Mouse (Mus musculus) lung, embryonic 14.5 days (tissue): ENCODE data around the gene Ncoa5. TPM values are rescaled to one million over a fixed set of nuclear protein-coding genes. Genes with fewer than 3 reads are reported as not detected.

Experiments used
- ATAC-seq: fragments of 200-750 bp; cut with Nextera tagmentation; 2 replicates; pipeline ENCODE4 v1.8.0; 2017; ENCODE audit warnings: mild to moderate bottlenecking, moderate TSS enrichment, moderate library complexity; ENCODE audit not compliant: insufficient read depth
- DNase-seq: peaks from one replicate; pipeline ENCODE4 v3.0.0-alpha.2; 2015
- H3K27ac ChIP-seq: fragments of 300-500 bp; sonication (generic); 2 replicates; pipeline ENCODE4 v1.5.1; 2014; ENCODE audit warnings: low read depth, mild to moderate bottlenecking, moderate library complexity
- H3K27me3 ChIP-seq: fragments of 300-500 bp; sonication (generic); 2 replicates; pipeline ENCODE4 v1.6.1; 2014; ENCODE audit warnings: low read length, control low read depth; ENCODE audit not compliant: insufficient read depth
- H3K36me3 ChIP-seq: fragments of 300-500 bp; sonication (generic); 2 replicates; pipeline ENCODE4 v1.6.1; 2014; ENCODE audit warnings: control low read depth; ENCODE audit not compliant: insufficient read depth
- H3K4me1 ChIP-seq: fragments of 300-500 bp; sonication (generic); 2 replicates; pipeline ENCODE4 v1.6.1; 2014; ENCODE audit warnings: antibody characterized with exemption, control low read depth; ENCODE audit not compliant: insufficient read depth
- H3K4me2 ChIP-seq: fragments of 300-500 bp; sonication (generic); 2 replicates; pipeline ENCODE4 v1.6.1; 2014; ENCODE audit warnings: mild to moderate bottlenecking
- H3K4me3 ChIP-seq: fragments of 300-500 bp; sonication (generic); 2 replicates; pipeline ENCODE4 v1.5.1; 2014; ENCODE audit warnings: low read depth, low read length
- H3K9ac ChIP-seq: fragments of 300-500 bp; sonication (generic); 2 replicates; pipeline ENCODE4 v1.6.1; 2014
- H3K9me3 ChIP-seq: fragments of 300-500 bp; sonication (generic); 2 replicates; pipeline ENCODE4 v1.6.1; 2016; ENCODE audit warnings: low read depth, low read length, control low read depth
- CTCF ChIP-seq: IDR thresholded peaks from 2 replicates; pipeline ENCODE4 v1.5.1; 2016; ENCODE audit warnings: antibody characterized with exemption, low read depth
- WGBS: fragments of 180-500 bp; shearing (Covaris S2); extraction: QIAGEN DNeasy Blood & Tissue Kit; methylation state at CpG from one replicate; pipeline ENCODE4 v1.1.7; 2014; 5-methylcytosine and 5-hydroxymethylcytosine counted together
- polyA plus RNA-seq: library from polyadenylated mRNA; unstranded; fragments of >200 nt; fragmentation: Nextera tagmentation; extraction: Ambion mirVana; gene quantifications from 2 replicates; pipeline ENCODE4 v1.2.1, GENCODE M21; 2014

Ncoa5 gene
- polyA plus RNA-seq, 1 experiment from 2014 or later: 81.6 TPM

DNA sequence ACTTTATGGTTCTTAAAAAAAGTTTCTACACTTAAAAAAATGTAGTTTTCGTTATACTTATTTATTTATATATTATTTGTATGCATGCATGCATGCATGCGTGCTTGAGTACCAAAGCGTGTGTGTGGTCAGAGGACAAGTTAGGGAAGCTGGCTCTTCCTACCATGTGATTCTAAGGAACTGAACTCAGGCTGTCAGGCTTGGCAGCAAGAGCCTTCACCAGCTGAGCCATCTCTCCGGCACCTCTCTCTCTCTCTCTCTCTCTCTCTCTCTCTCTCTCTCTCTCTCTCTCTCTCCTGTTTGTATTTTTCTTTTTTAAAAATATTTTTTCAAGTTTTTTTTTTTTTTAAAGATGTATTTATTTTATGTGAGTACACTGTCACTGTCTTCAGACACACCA, 25.3 kb upstream of the Ncoa5 start:
- ATAC-seq: no peak
- no peak overlapping the region for H3K4me2 ChIP-seq
- no peaks in the 10 kb centered on the region for H3K36me3 ChIP-seq
- peak; percentile 82 for DNase-seq
- H3K9me3 ChIP-seq: no peaks in the 10 kb centered on the region
- H3K4me3 ChIP-seq: no peak overlapping the region
- H3K27me3 ChIP-seq: no peaks in the 10 kb centered on the region
- TF ChIP-seq CTCF: no peak
- H3K9ac ChIP-seq: no peak overlapping the region
- peaks cover 9% of the 10 kb centered on the region for H3K4me1 ChIP-seq
- H3K27ac ChIP-seq: no peak overlapping the region
- WGBS: 44% methylated on average over 4 of the region's 4 CpGs

DNA sequence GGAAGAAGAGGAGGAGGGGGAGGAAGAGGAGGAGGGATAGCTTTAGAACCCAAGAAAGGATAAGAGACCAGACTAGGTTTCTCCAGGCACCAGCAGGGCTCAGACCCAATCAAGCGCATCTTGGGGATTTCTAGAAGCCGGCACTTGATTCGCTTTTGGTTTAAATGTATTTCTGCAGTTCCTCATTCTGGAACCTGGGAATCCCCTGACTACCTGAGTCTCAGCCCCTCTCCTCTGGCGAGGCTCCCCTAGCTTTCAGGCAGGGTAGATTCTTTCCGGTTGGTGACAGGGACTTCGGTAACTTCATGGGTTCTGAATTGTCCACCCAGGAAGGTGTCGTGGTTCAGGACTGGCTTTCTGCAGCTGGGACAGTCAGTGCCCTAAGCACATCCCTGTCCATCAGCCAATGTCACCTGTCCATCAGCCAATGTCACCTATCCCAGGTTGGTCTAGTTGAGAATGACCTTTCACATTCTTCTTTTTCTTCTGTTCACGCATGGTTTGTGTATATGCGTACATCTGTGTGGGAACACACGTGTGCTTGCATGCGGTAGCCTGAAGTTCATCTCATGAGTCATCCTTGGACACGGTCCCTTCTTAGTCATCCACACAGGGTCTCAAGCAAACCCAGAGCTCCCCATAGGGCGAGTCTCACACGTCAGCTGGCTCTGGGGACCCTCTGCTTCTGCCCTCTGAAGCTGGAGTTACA, 21.9 kb upstream of the Ncoa5 start:
- H3K9me3 ChIP-seq: no peaks in the 10 kb centered on the region
- peaks cover 9% of the 10 kb centered on the region for H3K4me1 ChIP-seq
- H3K27me3 ChIP-seq: no peaks in the 10 kb centered on the region
- H3K4me2 ChIP-seq: peak overlapping the region; percentile 66
- H3K9ac ChIP-seq: peak overlapping the region; percentile 40
- no peaks in the 10 kb centered on the region for H3K36me3 ChIP-seq
- no peak overlapping the region for H3K27ac ChIP-seq
- ATAC-seq (no peak), DNase-seq (no peak)
- peak overlapping the region; percentile 40 for H3K4me3 ChIP-seq
- 71% methylated on average over 14 of the region's 14 CpGs for WGBS
- TF ChIP-seq CTCF: no peak

DNA sequence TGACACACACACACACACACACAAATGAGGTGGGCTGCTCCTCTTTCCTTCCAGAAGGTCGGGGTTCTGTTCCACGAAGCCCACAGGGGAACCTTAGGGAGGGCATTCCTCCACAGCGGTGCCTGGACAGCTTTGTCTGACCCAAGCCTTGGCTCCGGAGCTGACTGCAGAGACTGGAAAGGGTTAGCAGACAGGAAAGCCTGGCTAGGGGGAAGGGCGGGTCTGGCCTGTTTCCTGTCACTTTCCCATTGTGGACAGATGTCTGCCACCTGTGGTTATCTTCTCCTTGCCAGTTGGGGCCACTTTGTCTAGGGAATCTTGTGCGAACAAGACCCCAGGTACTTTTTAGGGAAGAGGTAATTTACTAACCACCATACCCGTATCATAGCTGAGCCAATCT, 21.2 kb upstream of the Ncoa5 start:
- DNase-seq (peak; percentile 69), ATAC-seq (peak; percentile 66)
- TF ChIP-seq CTCF: no peak
- H3K27ac ChIP-seq: no peak overlapping the region
- H3K4me2 ChIP-seq: peak overlapping the region; percentile 66
- H3K36me3 ChIP-seq: no peaks in the 10 kb centered on the region
- no peaks in the 10 kb centered on the region for H3K27me3 ChIP-seq
- H3K4me3 ChIP-seq: peak overlapping the region; percentile 40
- H3K4me1 ChIP-seq: peaks cover 9% of the 10 kb centered on the region
- WGBS: 5% methylated on average over 7 of the region's 7 CpGs
- H3K9ac ChIP-seq: peak overlapping the region; percentile 40
- no peaks in the 10 kb centered on the region for H3K9me3 ChIP-seq

DNA sequence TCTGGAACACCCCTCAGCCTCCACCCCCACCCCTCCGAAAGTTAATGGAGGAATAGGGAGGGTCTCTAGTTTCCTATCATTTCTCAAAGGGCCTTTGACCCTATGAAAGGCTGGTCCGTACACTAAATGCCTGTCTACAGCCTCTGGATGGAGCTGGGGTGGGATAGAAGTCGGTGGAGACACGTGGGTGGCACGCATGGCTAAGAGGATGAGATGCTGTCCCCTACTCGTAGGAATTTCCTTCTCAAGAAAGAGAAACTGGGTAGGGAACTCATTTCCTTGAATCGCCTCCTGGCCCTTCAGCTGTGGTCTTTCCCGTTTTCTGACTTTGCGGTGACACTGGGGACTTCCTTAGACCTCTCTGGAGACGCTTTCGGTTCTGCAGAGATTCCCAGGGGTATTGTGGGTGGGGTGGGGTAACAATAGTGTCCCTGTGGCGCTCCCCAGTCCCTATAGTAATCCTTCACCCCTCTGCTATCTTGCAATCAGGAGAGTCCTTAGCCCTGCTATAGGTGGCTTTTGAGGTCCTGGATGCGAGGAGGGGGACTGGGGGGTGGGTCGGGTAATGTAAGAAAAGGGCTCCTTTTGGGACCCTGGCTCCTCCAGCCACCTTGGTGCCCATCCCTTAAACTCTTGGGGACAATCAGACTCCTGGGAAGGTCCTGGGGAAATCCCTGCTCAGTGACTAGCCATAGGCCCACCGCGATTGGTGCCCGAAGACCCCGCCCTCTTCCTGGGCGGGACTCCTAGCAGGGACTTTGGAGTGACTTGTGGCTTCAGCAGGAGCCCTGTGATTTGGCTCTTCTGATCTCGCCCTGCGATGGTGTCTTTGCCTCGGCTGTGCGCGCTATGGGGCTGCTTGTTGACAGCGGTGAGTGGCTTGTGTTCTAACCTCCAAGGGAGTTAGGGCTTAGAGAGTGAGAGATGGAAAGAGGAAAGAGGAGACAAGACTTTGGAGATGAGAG, 20.5 kb upstream of the Ncoa5 start, which contains the start of gene Cd40:
Gene Cd40 (plus strand): TSS at position 740 of the 965 bp plus-strand sequence.
- DNase-seq (peak; percentile 91), ATAC-seq (peak; percentile 92)
- Histone ChIP-seq H3K27me3 (no peaks in the 10 kb centered on the region), H3K9ac (peak within 1 kb of the TSS; percentile 40), H3K4me3 (peak within 1 kb of the TSS; percentile 40), H3K4me2 (peak within 1 kb of the TSS; percentile 66), H3K36me3 (no peaks in the 10 kb centered on the region), H3K4me1 (peaks cover 5% of the 10 kb centered on the region; the same call in 1 of the 2 replicates), H3K9me3 (no peaks in the 10 kb centered on the region), H3K27ac (no peak within 1 kb of the TSS)
- TF ChIP-seq CTCF: no peak
- WGBS: 14% methylated on average over 25 of the region's 25 CpGs

DNA sequence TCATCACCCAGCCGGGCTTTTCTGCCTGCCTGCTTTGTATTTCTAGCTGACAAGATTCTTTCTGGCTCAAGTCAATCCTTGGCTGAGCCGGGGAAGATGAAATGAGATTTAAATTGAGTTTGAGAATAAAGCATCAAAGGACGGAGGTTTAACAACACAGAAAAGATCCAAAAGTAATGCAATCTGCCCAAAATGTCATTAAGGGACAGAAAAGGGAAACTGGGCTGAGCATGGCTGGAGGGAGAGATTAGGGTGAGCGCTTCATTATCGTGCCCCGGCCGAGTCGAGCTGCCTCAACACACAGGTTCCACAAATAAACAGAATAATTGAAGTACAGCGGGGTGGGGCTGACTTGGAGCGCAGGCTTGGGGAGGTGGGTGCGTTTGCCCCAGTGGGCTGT, 16.9 kb upstream of the Ncoa5 start:
- no peaks in the 10 kb centered on the region for H3K27me3 ChIP-seq
- peaks cover 2% of the 10 kb centered on the region; the same call in 1 of the 2 replicates for H3K4me1 ChIP-seq
- no peak overlapping the region for H3K4me2 ChIP-seq
- TF ChIP-seq CTCF: no peak
- DNase-seq (no peak), ATAC-seq (no peak)
- no peaks in the 10 kb centered on the region for H3K9me3 ChIP-seq
- no peak overlapping the region for H3K4me3 ChIP-seq
- no peak overlapping the region for H3K9ac ChIP-seq
- H3K36me3 ChIP-seq: no peaks in the 10 kb centered on the region
- 19% methylated on average over 11 of the region's 11 CpGs for WGBS
- H3K27ac ChIP-seq: no peak overlapping the region

DNA sequence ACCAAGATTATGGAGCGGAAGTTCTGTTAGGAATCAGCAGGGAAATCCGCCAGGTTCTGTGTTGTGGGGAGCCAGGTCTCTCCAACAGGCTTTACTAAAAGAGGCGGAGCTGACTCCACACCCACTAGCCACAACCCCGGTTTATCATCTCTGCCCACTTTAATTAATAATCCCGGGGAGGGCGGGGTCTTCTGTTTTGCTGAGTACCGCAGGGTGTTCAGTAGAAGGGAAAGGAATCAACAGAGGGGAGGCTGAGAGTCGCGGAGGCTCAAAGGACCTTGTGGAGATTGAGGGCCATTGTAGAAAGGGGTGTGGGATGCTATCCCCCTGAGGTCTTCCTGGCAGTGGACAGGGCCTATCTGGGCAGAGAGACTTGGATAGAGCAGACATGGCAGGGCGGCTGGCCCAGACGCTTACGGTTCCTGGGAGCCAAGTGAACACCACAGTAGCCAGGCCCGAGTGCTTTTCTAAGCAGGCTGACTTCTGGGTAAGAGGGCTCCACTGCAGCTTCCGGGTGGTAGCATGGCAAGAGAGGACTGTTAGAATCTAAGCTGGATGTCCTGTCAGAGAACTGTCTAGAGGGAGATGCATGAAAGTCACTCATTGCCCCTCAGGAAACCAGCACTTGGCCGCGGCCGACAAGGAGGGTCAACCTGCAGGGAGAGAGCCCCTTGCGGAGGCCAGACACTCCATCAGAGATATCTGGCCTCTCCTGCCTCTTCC, 16.3 kb upstream of the Ncoa5 start:
- Histone ChIP-seq H3K9me3 (no peaks in the 10 kb centered on the region), H3K9ac (no peak overlapping the region), H3K36me3 (no peaks in the 10 kb centered on the region), H3K4me2 (no peak overlapping the region), H3K4me3 (no peak overlapping the region), H3K27ac (no peak overlapping the region), H3K4me1 (no peaks in the 10 kb centered on the region), H3K27me3 (no peaks in the 10 kb centered on the region)
- ATAC-seq: no peak
- no peak for DNase-seq
- 64% methylated on average over 18 of the region's 18 CpGs for WGBS
- no peak for TF ChIP-seq CTCF
